Mouse (Mus musculus) heart, embryonic 16.5 days (tissue): Measurements from ENCODE around the gene Prtn3. TPM values are rescaled to one million over a fixed set of nuclear protein-coding genes. Genes with fewer than 3 reads are reported as not detected.

ENCODE experiments used
- ATAC-seq: fragments of 200-750 bp; cut with Nextera tagmentation; replicated peaks from 2 replicates; pipeline ENCODE4 v1.8.0; 2017; ENCODE audit warnings: moderate number of reproducible peaks; ENCODE audit not compliant: insufficient read depth, low FRiP score; ENCODE audit errors: extremely low read depth
- H3K27ac ChIP-seq: fragments of 300-500 bp; sonication (generic); 2 replicates; pipeline ENCODE4 v1.5.1; 2014; ENCODE audit warnings: mild to moderate bottlenecking, low read length, control low read depth, moderate library complexity
- H3K27me3 ChIP-seq: fragments of 300-500 bp; sonication (generic); 2 replicates; pipeline ENCODE4 v1.6.1; 2014; ENCODE audit warnings: low read length, mixed read lengths; ENCODE audit not compliant: control insufficient read depth, insufficient read depth
- H3K36me3 ChIP-seq: fragments of 300-500 bp; sonication (generic); 2 replicates; pipeline ENCODE4 v1.6.1; 2014; ENCODE audit not compliant: control insufficient read depth, insufficient read depth
- H3K4me1 ChIP-seq: fragments of 300-500 bp; sonication (generic); 2 replicates; pipeline ENCODE4 v1.6.1; 2014; ENCODE audit warnings: low read length, mixed read lengths; ENCODE audit not compliant: control insufficient read depth, insufficient read depth
- H3K4me2 ChIP-seq: fragments of 300-500 bp; sonication (generic); 2 replicates; pipeline ENCODE4 v1.6.1; 2014; ENCODE audit warnings: low read depth, mild to moderate bottlenecking, control low read depth, low read length
- H3K4me3 ChIP-seq: fragments of 300-500 bp; sonication (generic); 2 replicates; pipeline ENCODE4 v1.5.1; 2014; ENCODE audit warnings: mild to moderate bottlenecking, control low read depth, low read length
- H3K9ac ChIP-seq: fragments of 300-500 bp; sonication (generic); 2 replicates; pipeline ENCODE4 v1.6.1; 2014; ENCODE audit warnings: low read length, control low read depth
- H3K9me3 ChIP-seq: fragments of 300-500 bp; sonication (generic); replicated peaks from 2 replicates; pipeline ENCODE4 v1.6.1; 2016; ENCODE audit warnings: low read length; ENCODE audit not compliant: control insufficient read depth
- WGBS: fragments of 180-500 bp; shearing (Covaris S2); extraction: QIAGEN DNeasy Blood & Tissue Kit; methylation state at CpG from one replicate; pipeline ENCODE4 v1.1.7; 2014; 5-methylcytosine and 5-hydroxymethylcytosine counted together
- polyA plus RNA-seq: library from polyadenylated mRNA; unstranded; fragments of >200 nt; fragmentation: Nextera tagmentation; extraction: Ambion mirVana; gene quantifications from 2 replicates; pipeline ENCODE4 v1.2.1, GENCODE M21; 2015

The Prtn3 gene
- polyA plus RNA-seq, 1 experiment from 2014 or later = 1.9 TPM

- no peaks in the 10 kb centered on the region for H3K27me3 ChIP-seq
- peaks cover 26% of the 10 kb centered on the region for H3K36me3 ChIP-seq
- no peak overlapping the region for H3K4me3 ChIP-seq
- H3K4me1 ChIP-seq = 0 out of 2 replicates have a peak, but pooled peaks cover 4% of the 10 kb centered on the region
- peak; percentile 24; the same call in 1 of the 2 replicates for ATAC-seq
- no peaks in the 10 kb centered on the region for H3K9me3 ChIP-seq
- peak overlapping the region; percentile 3; the same call in 1 of the 2 replicates for H3K27ac ChIP-seq
- no peak overlapping the region for H3K4me2 ChIP-seq
- H3K9ac ChIP-seq = no peak overlapping the region
- 53% methylated on average over 19 of the region's 19 CpGs for WGBS
These were observed 8.4 kb upstream of the Prtn3 start for GRCm38 (mm10) chr10:79865801-79866295.

DNA sequence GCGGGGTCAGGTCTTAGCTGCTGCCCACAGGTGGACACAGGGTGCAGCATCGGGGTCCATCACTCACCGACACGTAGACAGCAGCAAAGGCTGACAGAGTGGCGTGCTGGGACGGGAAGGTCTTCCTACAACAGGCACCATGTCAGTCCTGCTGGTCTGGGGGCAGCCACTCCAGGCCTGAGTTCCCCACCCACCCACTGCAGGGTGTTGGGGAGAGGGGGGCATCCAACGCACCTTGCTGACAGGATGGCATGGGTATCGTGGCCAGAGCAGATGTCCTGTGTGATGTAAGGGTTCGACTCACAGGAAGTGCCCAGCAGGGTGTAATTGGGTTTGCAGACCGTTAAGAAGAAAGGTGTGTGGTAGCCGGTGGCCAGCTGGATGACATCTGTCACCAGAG, 7.7 kb upstream of the Prtn3 start:
- peaks cover 18% of the 10 kb centered on the region for H3K36me3 ChIP-seq

GRCm38 (mm10) chr10:79871845-79872244, 2.4 kb upstream of the Prtn3 start:
- WGBS = 79% methylated on average over 8 of the region's 8 CpGs
- H3K9ac ChIP-seq = no peak overlapping the region
- H3K27ac ChIP-seq = no peak overlapping the region
- H3K27me3 ChIP-seq = no peaks in the 10 kb centered on the region
- no peaks in the 10 kb centered on the region for H3K9me3 ChIP-seq
- no peak for ATAC-seq
- no peaks in the 10 kb centered on the region for H3K36me3 ChIP-seq
- H3K4me2 ChIP-seq = no peak overlapping the region
- H3K4me3 ChIP-seq = no peak overlapping the region
- peaks cover 3% of the 10 kb centered on the region; the same call in 1 of the 2 replicates for H3K4me1 ChIP-seq

More for the DNA sequence above, 7.7 kb upstream of the Prtn3 start:
- no peak for ATAC-seq
- Histone ChIP-seq H3K4me3 (no peak overlapping the region), H3K9me3 (no peaks in the 10 kb centered on the region), H3K9ac (no peak overlapping the region), H3K27ac (no peak overlapping the region), H3K4me2 (no peak overlapping the region), H3K27me3 (no peaks in the 10 kb centered on the region), H3K4me1 (0 out of 2 replicates have a peak, but pooled peaks cover 4% of the 10 kb centered on the region)
- WGBS = 82% methylated on average over 11 of the region's 11 CpGs

GRCm38 (mm10) chr10:79872862-79873261, 1.4 kb upstream of the Prtn3 start:
- Histone ChIP-seq H3K27me3 (no peaks in the 10 kb centered on the region), H3K9ac (no peak overlapping the region), H3K4me3 (no peak overlapping the region), H3K9me3 (no peaks in the 10 kb centered on the region), H3K4me2 (0 out of 2 replicates have a peak overlapping the region, but pooled peaks have one; percentile 99), H3K4me1 (peaks cover 3% of the 10 kb centered on the region; the same call in 1 of the 2 replicates), H3K36me3 (no peaks in the 10 kb centered on the region), H3K27ac (no peak overlapping the region)
- ATAC-seq = no peak
- WGBS = 39% methylated on average over 3 of the region's 3 CpGs

GRCm38 (mm10) chr10:79873313-79873712, 963 bp upstream of the Prtn3 start:
- peaks cover 3% of the 10 kb centered on the region; the same call in 1 of the 2 replicates for H3K4me1 ChIP-seq
- ATAC-seq = no peak
- WGBS = 14% methylated on average over 6 of the region's 6 CpGs
- no peaks in the 10 kb centered on the region for H3K9me3 ChIP-seq
- H3K27me3 ChIP-seq = no peaks in the 10 kb centered on the region
- peak overlapping the region; percentile 99 for H3K4me2 ChIP-seq
- H3K36me3 ChIP-seq = no peaks in the 10 kb centered on the region
- H3K27ac ChIP-seq = no peak overlapping the region
- peak overlapping the region; percentile 72; the same call in 1 of the 2 replicates for H3K9ac ChIP-seq
- H3K4me3 ChIP-seq = peak overlapping the region; percentile 65

DNA sequence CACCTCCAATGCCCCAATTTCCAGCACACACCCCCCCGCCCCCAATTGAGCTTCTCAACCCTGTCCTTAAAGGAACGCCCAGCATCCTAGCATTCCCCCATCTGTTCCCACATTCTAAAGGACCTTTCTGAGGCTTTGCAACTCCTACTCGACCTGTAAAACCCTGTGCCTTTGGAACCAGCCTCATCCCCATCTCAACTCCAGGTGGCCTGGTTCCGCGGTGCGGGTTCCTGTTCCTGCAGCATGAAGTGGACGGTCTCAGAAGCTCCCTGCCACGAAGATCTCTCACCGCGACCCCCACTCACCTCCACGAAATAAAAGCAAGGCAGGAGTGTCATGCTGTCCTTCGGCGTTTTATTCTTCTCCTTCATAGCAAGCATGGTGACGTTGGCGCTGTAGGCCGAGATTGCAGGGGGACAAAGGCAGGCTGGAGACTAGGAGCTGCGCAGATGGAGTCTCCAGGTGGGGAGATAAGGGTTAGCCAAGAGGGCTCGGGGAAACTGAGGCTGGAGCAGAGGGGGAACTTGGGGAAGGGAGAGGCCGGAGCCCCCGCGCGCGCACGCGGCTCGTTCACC, 474 bp upstream of the Prtn3 start:
- 3% methylated on average over 26 of the region's 26 CpGs for WGBS
- Histone ChIP-seq H3K36me3 (no peaks in the 10 kb centered on the region), H3K27ac (no peak overlapping the region), H3K9ac (peak overlapping the region; percentile 72), H3K9me3 (no peaks in the 10 kb centered on the region), H3K4me2 (peak overlapping the region; percentile 99), H3K4me3 (peak overlapping the region; percentile 65), H3K4me1 (peaks cover 3% of the 10 kb centered on the region; the same call in 1 of the 2 replicates), H3K27me3 (no peaks in the 10 kb centered on the region)
- ATAC-seq = 0 out of 2 replicates have a peak, but pooled peaks have one; percentile 4

- H3K9me3 ChIP-seq = no peaks in the 10 kb centered on the region
- no peak for ATAC-seq
- 18% methylated on average over 1 of the region's 1 CpGs for WGBS
- H3K27me3 ChIP-seq = no peaks in the 10 kb centered on the region; the same call in 1 of the 2 replicates
- no peak overlapping the region for H3K9ac ChIP-seq
- H3K4me1 ChIP-seq = peaks cover 10% of the 10 kb centered on the region
- no peaks in the 10 kb centered on the region for H3K36me3 ChIP-seq
- no peak overlapping the region for H3K27ac ChIP-seq
- H3K4me2 ChIP-seq = no peak overlapping the region
- H3K4me3 ChIP-seq = no peak overlapping the region
These were observed 2.9 kb downstream of the Prtn3 start for GRCm38 (mm10) chr10:79877174-79877573.

DNA sequence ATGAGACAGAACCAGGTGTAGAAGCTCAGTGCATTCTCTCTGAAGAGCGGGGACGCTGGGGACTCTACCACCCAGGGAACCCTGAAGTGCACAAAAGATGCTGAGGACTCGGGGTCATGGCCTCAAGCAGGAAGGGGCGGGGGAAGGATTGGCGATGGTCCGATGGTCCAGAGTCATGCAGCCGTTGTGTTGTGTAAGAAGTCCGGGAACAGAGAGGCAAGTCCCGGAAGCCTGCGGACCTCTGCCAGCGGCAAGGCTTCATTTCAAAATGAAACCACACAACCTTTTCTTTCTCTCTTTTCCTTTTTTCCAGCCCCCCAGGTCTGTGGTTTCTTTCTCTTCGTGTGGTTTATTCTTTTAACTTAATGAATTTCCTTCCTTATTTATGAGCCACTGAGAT, 3.5 kb downstream of the Prtn3 start:
- 49% methylated on average over 12 of the region's 12 CpGs for WGBS
- no peak for ATAC-seq
- no peak overlapping the region for H3K4me3 ChIP-seq
- H3K27ac ChIP-seq = no peak overlapping the region
- no peak overlapping the region for H3K9ac ChIP-seq
- H3K4me2 ChIP-seq = peak overlapping the region; percentile 24; the same call in 1 of the 2 replicates
- no peaks in the 10 kb centered on the region for H3K36me3 ChIP-seq
- no peaks in the 10 kb centered on the region for H3K9me3 ChIP-seq
- H3K4me1 ChIP-seq = peaks cover 15% of the 10 kb centered on the region
- H3K27me3 ChIP-seq = peaks cover 1% of the 10 kb centered on the region; the same call in 1 of the 2 replicates

GRCm38 (mm10) chr10:79879527-79879926, 5.3 kb downstream of the Prtn3 start:
- H3K4me3 ChIP-seq = no peak overlapping the region
- no peaks in the 10 kb centered on the region for H3K9me3 ChIP-seq
- H3K9ac ChIP-seq = no peak overlapping the region
- H3K27me3 ChIP-seq = peaks cover 5% of the 10 kb centered on the region; the same call in 1 of the 2 replicates
- H3K27ac ChIP-seq = no peak overlapping the region
- H3K36me3 ChIP-seq = no peaks in the 10 kb centered on the region
- H3K4me1 ChIP-seq = peaks cover 18% of the 10 kb centered on the region
- H3K4me2 ChIP-seq = no peak overlapping the region
- ATAC-seq = no peak
- 31% methylated on average over 3 of the region's 3 CpGs for WGBS
